Mouse (Mus musculus) testis, adult 2 months (tissue): ENCODE measurements around the gene Mier3. TPM values are rescaled to one million over a fixed set of nuclear protein-coding genes. Genes with fewer than 3 reads are reported as not detected.

Source experiments
- H3K27ac ChIP-seq: fragments of 200-500 bp; 2 replicates; pipeline ENCODE4 v1.5.1; 2012; ENCODE audit warnings: low read depth, low read length; ENCODE audit not compliant: control insufficient read depth, insufficient read depth
- H3K27me3 ChIP-seq: fragments of 200-500 bp; 2 replicates; pipeline ENCODE4 v1.6.1; 2012; ENCODE audit warnings: mild to moderate bottlenecking, low read length, moderate library complexity; ENCODE audit not compliant: control insufficient read depth, insufficient read depth
- H3K36me3 ChIP-seq: fragments of 200-500 bp; 2 replicates; pipeline ENCODE4 v1.6.1; 2012; ENCODE audit warnings: mild to moderate bottlenecking, low read length; ENCODE audit not compliant: control insufficient read depth, insufficient read depth
- H3K4me1 ChIP-seq: fragments of 200-500 bp; 2 replicates; pipeline ENCODE4 v1.6.1; 2012; ENCODE audit warnings: low read length; ENCODE audit not compliant: control insufficient read depth, insufficient read depth
- H3K4me3 ChIP-seq: fragments of 200-500 bp; 2 replicates; pipeline ENCODE4 v1.5.1; 2012; ENCODE audit warnings: low read depth, mild to moderate bottlenecking, low read length, moderate library complexity, mixed read lengths; ENCODE audit not compliant: control insufficient read depth
- CTCF ChIP-seq: fragments of 200-500 bp; IDR thresholded peaks from 2 replicates; pipeline ENCODE4 v1.5.1; 2012; ENCODE audit warnings: low read depth, mild to moderate bottlenecking, inconsistent platforms, low read length, moderate library complexity; ENCODE audit not compliant: control insufficient read depth, insufficient read depth, insufficient replicate concordance
- POLR2A ChIP-seq: fragments of 200-500 bp; IDR thresholded peaks from 2 replicates; pipeline ENCODE4 v1.6.1; 2012; ENCODE audit warnings: low read depth, mild to moderate bottlenecking, inconsistent platforms, low read length, moderate library complexity; ENCODE audit not compliant: control insufficient read depth
- polyA plus RNA-seq: library from polyadenylated mRNA; depleted of rRNA; stranded (reverse); fragments of >200 nt; gene quantifications from 2 replicates; pipeline ENCODE4 v1.2.3, GENCODE M21; 2012

Mier3 gene
- polyA plus RNA-seq, 1 experiment, result 23.9 TPM

DNA sequence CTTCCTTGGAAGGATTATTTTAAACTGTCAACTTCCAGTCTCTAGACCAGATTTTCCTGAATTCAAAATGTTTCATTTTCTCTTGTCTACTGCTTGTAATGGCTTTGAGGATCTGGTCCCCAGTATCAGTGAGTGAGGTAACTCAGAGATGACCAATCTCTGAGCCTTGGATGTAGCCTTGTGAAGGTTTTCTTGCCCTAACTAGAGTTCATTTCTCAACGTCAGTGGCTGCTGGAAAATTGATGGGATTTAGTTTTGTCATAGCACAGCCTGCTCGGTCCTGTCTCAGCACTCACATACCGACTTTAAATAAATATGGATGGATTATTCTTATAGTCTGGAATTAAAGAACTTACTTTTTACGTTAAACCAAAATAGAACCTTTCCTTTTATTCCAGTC, 29.8 kb downstream of the Mier3 start:
- H3K27me3 ChIP-seq, result no peaks in the 10 kb centered on the region
- TF ChIP-seq POLR2A (no peak), CTCF (no peak)
- peaks cover 4% of the 10 kb centered on the region for H3K36me3 ChIP-seq
- H3K4me1 ChIP-seq, result no peaks in the 10 kb centered on the region
- no peak overlapping the region for H3K4me3 ChIP-seq
- no peak overlapping the region for H3K27ac ChIP-seq

DNA sequence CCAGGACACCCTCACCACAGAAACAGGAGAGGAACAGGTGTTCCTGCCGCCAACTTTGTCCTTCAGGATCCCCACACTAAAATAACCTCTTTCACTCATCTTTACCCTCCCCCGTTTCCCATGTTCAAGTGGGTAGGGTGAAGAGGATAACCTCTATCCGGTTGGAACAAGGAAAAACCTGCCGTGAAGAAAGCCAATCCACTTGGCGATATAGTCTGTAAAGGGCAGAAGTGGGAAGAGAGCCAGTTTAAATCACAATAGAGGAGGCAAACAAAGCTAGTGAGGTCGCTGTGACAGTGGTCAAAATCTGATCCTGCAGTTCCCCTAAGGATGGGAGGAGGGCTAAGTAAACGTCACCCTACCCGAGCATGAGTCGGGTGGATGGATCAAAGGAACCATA, 38.9 kb downstream of the Mier3 start:
- Histone ChIP-seq H3K27ac (no peak overlapping the region), H3K27me3 (no peaks in the 10 kb centered on the region)

DNA sequence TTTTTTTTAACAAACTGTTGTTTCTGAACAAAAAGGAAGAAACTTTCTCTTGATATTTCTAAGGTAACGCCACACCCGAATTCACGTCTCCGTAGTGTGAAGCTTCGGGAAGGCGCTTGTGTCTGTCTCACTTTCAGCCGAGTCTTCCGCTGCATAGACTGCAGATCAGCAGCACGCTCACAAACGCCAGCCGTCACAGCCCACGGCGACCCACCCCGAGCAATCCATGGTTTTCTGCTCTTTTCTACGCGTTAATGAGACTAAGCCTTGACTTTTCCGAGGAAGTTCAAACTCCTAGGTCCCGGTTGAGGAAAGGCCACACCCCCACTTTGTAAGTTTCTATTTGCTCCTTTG, 44.0 kb downstream of the Mier3 start:
- peaks cover 5% of the 10 kb centered on the region for H3K4me1 ChIP-seq
- H3K4me3 ChIP-seq, result peak overlapping the region; percentile 92
- TF ChIP-seq CTCF (no peak), POLR2A (no peak)
- H3K27me3 ChIP-seq, result no peaks in the 10 kb centered on the region
- H3K27ac ChIP-seq, result no peak overlapping the region; the same call in 1 of the 2 replicates
- no peaks in the 10 kb centered on the region for H3K36me3 ChIP-seq

More for the DNA sequence above, 38.9 kb downstream of the Mier3 start:
- Histone ChIP-seq H3K36me3 (no peaks in the 10 kb centered on the region; the same call in 1 of the 2 replicates), H3K4me1 (no peaks in the 10 kb centered on the region), H3K4me3 (no peak overlapping the region)
- TF ChIP-seq CTCF, result no peak
- TF ChIP-seq POLR2A, result no peak

DNA sequence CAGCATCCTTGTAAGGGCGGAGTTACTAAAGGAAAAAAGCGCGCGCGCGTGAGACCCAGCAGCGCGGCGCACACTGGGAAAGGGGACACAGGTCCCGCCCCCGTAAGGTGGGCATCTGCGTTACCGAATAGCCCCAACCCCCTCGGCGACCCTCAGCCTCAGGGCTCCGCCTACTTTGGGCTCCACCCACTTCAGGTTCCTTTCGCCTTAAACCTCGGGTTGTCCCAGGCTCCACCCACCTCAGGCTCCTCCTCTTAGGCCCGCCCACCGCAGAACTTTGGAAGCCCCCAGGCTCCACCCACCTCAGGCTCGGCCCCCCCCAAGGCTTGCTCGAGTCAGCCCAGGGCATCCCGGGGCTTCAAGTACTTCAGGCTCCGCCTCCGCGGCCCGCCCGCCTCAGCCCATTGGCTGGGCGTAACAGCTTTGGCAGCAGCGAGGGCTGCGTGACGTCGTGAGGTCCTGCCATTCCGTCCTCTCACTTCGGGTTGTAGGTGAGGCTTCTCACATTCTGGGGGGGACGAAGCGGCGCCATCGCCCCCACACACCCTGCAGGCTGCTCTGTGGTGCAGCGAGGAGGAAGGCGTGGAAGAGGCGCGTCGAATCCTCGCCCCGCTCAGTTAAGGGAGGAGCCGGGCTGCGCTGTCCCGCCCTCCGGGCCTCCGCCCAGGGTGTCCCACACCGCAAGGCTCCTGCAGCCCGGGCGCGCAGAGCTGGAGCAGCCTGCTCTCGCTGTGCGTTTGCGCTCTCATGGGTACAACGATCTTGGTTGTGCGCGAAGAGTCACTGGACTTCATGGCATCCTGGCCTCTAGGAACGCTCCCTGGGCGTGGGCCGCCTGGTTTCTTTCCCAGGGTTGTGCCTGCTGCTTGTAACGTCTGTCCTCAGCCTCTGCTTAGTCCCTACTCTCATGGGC, 44.6 kb downstream of the Mier3 start:
- peaks cover 5% of the 10 kb centered on the region for H3K4me1 ChIP-seq
- TF ChIP-seq CTCF (no peak), POLR2A (peak; percentile 66)
- H3K36me3 ChIP-seq, result no peaks in the 10 kb centered on the region
- H3K27me3 ChIP-seq, result no peaks in the 10 kb centered on the region
- peak overlapping the region; percentile 89 for H3K27ac ChIP-seq
- H3K4me3 ChIP-seq, result peak overlapping the region; percentile 92

DNA sequence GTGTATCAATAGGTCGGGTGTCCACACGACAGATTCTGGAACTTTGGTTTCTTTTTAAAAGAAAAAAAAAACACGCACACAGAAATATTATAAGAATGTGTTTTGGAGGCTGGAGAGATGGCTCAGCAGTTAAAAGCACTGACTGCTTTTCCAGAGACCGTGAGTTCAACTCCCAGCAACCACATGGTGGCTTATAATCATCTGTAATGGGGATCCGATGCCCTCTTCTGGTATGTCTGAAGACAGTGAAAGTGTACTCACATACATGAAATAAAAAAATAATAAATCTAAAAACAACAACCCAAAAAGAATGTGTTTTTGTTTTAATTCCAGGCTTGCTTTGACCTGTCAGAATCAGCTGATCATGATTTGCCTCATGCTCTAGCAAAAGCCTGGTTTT, 46.1 kb downstream of the Mier3 start:
- H3K36me3 ChIP-seq, result no peaks in the 10 kb centered on the region
- no peaks in the 10 kb centered on the region for H3K27me3 ChIP-seq
- no peak overlapping the region for H3K27ac ChIP-seq
- peaks cover 5% of the 10 kb centered on the region for H3K4me1 ChIP-seq
- no peak overlapping the region for H3K4me3 ChIP-seq
- TF ChIP-seq POLR2A, result no peak
- TF ChIP-seq CTCF, result no peak

DNA sequence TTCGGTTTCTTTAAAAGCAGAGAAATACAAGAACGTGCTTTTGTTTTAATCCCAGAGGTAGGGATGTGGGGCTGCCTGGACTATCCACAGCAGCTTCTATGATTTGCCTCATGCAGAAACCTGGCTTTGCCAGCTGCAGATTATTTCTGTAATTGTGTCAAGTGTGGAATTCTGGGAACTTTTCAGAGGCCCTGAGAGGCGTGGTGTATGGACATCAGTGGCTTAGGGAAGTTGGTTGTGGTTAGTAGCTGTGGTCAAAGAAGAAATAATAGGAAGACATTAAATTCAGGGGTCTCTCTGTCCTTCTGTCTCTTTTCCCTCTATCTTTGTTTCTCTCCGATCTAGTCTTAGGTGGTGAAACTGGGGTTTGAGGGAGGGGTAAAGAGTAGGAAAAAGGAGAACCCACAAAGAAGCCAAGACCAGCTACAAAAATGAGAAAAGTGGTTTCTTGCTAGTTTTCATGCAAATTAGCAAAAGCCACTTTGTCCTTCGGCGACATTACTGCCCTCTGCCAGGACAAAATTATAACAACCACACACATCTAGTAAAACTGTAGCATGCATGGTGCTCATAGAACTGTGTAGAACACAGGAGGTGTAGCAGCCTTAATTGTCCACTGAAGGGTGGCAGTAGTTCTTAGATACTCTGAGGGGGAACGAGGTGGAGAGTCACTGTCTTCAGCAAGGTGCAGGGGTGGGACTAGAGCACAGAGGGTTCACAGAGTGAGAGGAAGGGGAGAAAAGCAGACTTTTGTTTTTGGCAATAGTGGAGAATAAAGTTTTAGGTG, 60.6 kb downstream of the Mier3 start:
- Histone ChIP-seq H3K27me3 (no peaks in the 10 kb centered on the region), H3K27ac (no peak overlapping the region), H3K4me1 (no peaks in the 10 kb centered on the region), H3K4me3 (no peak overlapping the region), H3K36me3 (no peaks in the 10 kb centered on the region)
- TF ChIP-seq POLR2A (no peak), CTCF (no peak)

DNA sequence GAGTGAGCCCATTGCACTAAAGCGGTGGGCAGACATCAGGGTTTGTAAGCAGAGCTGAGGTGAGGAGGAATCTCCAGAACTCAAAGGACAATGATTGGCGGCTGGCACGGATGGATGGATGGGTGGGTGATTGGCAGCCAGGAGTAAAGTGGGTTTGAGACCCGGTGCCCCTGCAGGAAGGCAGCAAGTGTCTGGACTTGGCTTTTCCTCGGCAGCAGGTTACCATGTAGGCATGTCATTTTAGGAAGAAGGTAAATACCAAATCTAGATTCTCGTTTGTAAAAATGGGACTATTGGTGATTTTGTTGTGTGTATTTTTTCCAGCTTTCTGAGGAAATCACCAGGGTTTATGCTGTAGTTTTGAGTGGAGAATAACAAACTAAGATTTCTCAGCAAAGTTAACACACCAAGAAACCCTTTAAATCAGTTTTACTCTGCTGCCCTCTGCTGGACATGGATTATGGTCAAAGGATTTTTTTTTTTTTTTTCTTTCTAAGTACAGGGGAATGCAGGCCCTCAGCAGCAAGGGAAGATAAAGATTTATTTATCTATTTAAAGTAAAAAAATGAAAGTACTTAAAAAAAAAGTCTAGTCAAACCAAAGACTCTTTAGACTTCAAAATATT, 61.3 kb downstream of the Mier3 start:
- Histone ChIP-seq H3K4me1 (no peaks in the 10 kb centered on the region), H3K4me3 (no peak overlapping the region), H3K27me3 (no peaks in the 10 kb centered on the region), H3K27ac (no peak overlapping the region), H3K36me3 (no peaks in the 10 kb centered on the region)
- TF ChIP-seq POLR2A (no peak), CTCF (no peak)
